Mouse (Mus musculus) olfactory bulb, adult 2 months (tissue): ENCODE data around the gene Tom1. TPM values are rescaled to one million over a fixed set of nuclear protein-coding genes. Genes with fewer than 3 reads are reported as not detected.

Experiments used
- H3K27ac ChIP-seq: fragments of 200-500 bp; 2 replicates; pipeline ENCODE4 v1.5.1; 2012; ENCODE audit warnings: low read depth, low read length; ENCODE audit not compliant: insufficient read depth
- H3K4me1 ChIP-seq: fragments of 200-500 bp; 2 replicates; pipeline ENCODE4 v1.6.1; 2012; ENCODE audit warnings: low read length; ENCODE audit not compliant: control insufficient read depth, insufficient read depth
- H3K4me3 ChIP-seq: fragments of 200-500 bp; 2 replicates; pipeline ENCODE4 v1.5.1; 2012; ENCODE audit warnings: mild to moderate bottlenecking, low read depth, low read length, moderate library complexity; ENCODE audit not compliant: insufficient read depth
- CTCF ChIP-seq: fragments of 200-500 bp; IDR thresholded peaks from 2 replicates; pipeline ENCODE4 v1.5.1; 2012; ENCODE audit warnings: low read depth, mild to moderate bottlenecking, low read length, moderate library complexity; ENCODE audit not compliant: insufficient read depth
- POLR2A ChIP-seq: fragments of 200-500 bp; IDR thresholded peaks from 2 replicates; pipeline ENCODE4 v1.6.1; 2012; ENCODE audit warnings: mild to moderate bottlenecking, low read depth, low read length, moderate library complexity; ENCODE audit not compliant: insufficient read depth
- WGBS: fragments of 180-500 bp; shearing (Covaris S2); methylation state at CpG from one replicate; pipeline ENCODE4 v1.1.7; 2018; 5-methylcytosine and 5-hydroxymethylcytosine counted together
- polyA plus RNA-seq: library from polyadenylated mRNA; stranded (reverse); fragments of >200 nt; gene quantifications from 2 replicates; pipeline ENCODE4 v1.2.4, GENCODE M21; 2012; ENCODE audit warnings: low replicate concordance; ENCODE audit not compliant: missing spikeins, insufficient read depth, insufficient read length

Gene Tom1
- polyA plus RNA-seq, 1 experiment: 280 TPM

DNA sequence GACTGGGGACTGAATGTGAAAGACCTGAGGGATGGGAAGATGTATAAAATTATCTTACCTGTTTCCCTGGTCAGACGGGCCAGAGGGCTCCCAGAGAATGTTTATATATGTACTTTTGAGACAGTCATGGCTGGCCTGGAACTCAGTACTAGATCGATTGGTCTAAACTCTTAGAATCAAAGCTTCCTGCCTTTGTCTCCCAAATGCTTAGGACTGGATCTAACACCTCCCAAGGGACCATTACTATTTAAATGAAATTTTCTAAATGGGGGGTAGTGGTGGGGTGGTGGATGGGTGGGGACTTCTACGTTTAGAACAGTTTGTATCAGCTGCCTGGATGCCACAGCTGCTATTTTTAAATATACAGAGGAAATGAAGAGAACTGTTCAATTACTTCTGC lies 19.5 kb upstream of the Tom1 start:
- TF ChIP-seq POLR2A: no peak
- TF ChIP-seq CTCF: no peak
- no peak overlapping the region for H3K27ac ChIP-seq
- WGBS: 73% methylated on average over 3 of the region's 3 CpGs
- H3K4me3 ChIP-seq: no peak overlapping the region
- peaks cover 4% of the 10 kb centered on the region; the same call in 1 of the 2 replicates for H3K4me1 ChIP-seq

DNA sequence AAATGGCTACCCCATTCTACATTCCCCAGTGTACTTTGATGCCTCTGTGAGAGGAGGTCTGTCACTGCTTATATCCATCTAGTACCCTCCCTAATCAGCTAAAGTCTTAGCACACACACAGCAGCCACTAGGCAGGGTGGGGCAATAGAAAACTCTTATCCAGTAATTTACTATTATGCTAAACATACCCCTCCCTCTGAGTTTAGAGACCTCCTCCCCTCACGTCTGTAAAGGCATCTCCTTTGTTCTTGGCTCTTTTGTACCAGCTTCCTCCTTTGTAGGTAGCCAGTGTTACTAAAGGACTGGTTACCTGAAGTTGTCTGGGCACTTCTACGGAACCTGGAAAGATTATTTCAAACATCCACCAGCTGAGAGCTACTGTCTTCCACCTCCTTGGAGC lies 17.5 kb upstream of the Tom1 start:
- TF ChIP-seq POLR2A: no peak
- no peak for TF ChIP-seq CTCF
- Histone ChIP-seq H3K4me3 (no peak overlapping the region), H3K27ac (no peak overlapping the region), H3K4me1 (peaks cover 4% of the 10 kb centered on the region; the same call in 1 of the 2 replicates)
- WGBS: 70% methylated on average over 2 of the region's 2 CpGs

DNA sequence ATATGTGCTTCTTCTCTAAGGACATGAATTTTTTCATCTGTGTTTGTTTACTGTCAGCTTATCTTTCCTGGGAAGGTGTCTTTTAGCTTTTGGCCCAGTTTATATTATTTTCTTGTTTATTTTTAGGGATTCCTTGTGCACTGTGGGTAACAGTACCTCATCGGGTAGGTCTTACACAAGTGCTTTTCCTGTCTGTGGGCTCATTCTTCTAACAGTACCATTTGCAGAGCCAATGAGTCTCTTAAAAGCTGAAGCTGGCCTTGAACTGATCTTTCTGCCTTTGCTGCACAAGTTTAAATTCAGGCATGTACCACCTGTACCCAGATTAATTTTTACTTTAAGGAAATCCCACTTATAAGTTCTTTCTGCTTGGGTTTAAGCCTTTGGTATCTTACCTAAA lies 17.1 kb upstream of the Tom1 start:
- Histone ChIP-seq H3K27ac (no peak overlapping the region), H3K4me3 (no peak overlapping the region), H3K4me1 (peaks cover 4% of the 10 kb centered on the region; the same call in 1 of the 2 replicates)
- WGBS: 69% methylated on average over 1 of the region's 1 CpGs
- TF ChIP-seq POLR2A: no peak
- no peak for TF ChIP-seq CTCF

GRCm38 (mm10) chr8:75018274-75018972 lies 15.1 kb upstream of the Tom1 start:
- TF ChIP-seq CTCF: no peak
- TF ChIP-seq POLR2A: no peak
- Histone ChIP-seq H3K4me1 (peaks cover 4% of the 10 kb centered on the region; the same call in 1 of the 2 replicates), H3K4me3 (no peak overlapping the region), H3K27ac (no peak overlapping the region)
- 62% methylated on average over 5 of the region's 5 CpGs for WGBS

- Histone ChIP-seq H3K4me3 (no peak overlapping the region), H3K4me1 (no peaks in the 10 kb centered on the region), H3K27ac (no peak overlapping the region)
- 94% methylated on average over 3 of the region's 3 CpGs for WGBS
- TF ChIP-seq CTCF (no peak), POLR2A (no peak)
Measured at GRCm38 (mm10) chr8:75023660-75024316, 9.7 kb upstream of the Tom1 start.

DNA sequence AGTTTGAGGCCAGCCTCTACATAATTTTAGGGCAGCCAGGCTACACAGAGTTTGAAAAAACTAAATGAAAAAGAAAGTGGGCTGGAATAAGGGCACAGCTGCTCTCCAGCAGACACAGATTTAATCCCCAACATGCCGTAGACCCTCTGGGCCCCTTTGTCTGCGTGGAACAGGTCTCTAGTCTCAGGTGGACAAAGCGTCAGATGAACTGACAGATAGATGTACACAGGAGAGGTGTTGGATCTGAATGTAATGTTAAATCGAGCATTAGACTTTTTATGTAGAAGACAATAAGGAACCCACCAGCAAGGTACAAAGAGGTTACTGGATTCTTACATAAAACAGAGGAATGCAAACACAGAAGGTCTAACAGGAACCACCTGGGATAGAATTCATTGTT lies 7.7 kb upstream of the Tom1 start:
- TF ChIP-seq POLR2A (no peak), CTCF (no peak)
- Histone ChIP-seq H3K27ac (no peak overlapping the region), H3K4me3 (no peak overlapping the region), H3K4me1 (no peaks in the 10 kb centered on the region)
- WGBS: 96% methylated on average over 4 of the region's 4 CpGs

DNA sequence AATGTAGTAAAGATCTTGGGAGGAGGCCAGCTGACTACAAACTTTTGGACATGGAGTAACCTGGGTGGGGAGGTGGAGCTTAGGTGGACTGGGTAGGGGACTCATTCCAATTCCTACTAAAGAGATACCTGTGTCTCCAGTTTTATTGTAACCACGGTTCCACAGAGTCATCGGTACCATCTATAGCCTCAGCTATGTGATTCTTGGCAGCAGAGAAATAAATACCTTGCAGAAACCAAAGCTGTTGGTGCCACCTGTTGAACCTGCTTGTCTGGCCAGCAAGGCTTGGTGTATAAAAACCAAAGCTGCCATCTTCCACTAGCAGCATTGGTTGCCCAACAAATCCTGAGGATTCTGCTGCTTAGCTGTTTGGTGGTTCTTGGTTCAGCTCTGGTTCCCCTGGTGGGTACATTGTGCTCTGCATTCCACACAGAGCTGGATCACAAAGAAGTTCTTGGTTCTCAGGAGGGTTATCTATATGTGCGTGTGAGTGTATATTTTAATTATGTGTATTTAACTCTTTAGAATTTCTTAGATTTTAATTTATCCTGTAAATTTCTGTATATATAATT lies 3.0 kb upstream of the Tom1 start:
- WGBS: 98% methylated on average over 3 of the region's 3 CpGs
- H3K27ac ChIP-seq: no peak overlapping the region
- 0 out of 2 replicates have a peak, but pooled peaks cover 3% of the 10 kb centered on the region for H3K4me1 ChIP-seq
- no peak overlapping the region for H3K4me3 ChIP-seq
- no peak for TF ChIP-seq POLR2A
- TF ChIP-seq CTCF: no peak

DNA sequence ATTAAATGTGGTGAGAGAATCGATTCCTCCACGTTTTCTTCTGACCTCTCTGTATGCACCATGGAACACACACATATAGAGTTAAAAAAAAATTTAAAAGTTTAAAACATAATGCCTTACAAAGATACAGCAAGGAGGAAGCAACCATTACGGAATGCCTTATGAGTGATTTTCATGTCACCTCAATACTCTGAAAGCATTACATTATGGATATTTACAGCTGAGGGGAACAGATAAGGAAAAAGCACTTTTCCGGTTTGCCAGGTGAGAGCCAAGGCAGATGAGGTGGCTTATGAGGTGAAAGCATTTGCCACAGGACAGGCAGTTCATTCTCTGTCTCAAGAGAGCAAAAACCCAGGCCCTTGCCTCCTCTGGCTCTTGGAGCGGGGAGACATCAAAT lies 544 bp upstream of the Tom1 start:
- Histone ChIP-seq H3K4me1 (0 out of 2 replicates have a peak, but pooled peaks cover 3% of the 10 kb centered on the region), H3K4me3 (peak overlapping the region; percentile 78), H3K27ac (no peak overlapping the region)
- TF ChIP-seq CTCF (no peak), POLR2A (no peak)
- WGBS: 61% methylated on average over 5 of the region's 5 CpGs

GRCm38 (mm10) chr8:75034285-75034684 lies 780 bp downstream of the Tom1 start:
- TF ChIP-seq POLR2A (no peak), CTCF (no peak)
- H3K27ac ChIP-seq: peak overlapping the region; percentile 15; the same call in 1 of the 2 replicates
- H3K4me1 ChIP-seq: 0 out of 2 replicates have a peak, but pooled peaks cover 3% of the 10 kb centered on the region
- H3K4me3 ChIP-seq: peak overlapping the region; percentile 78
- WGBS: 1% methylated on average over 17 of the region's 17 CpGs
